Mouse (Mus musculus) 3T3-L1 (cell line): Measurements from ENCODE around the gene Neurog1.

Experiments used
- DNase-seq: peaks from one replicate; pipeline ENCODE4 v3.0.0-alpha.2; 2015; ENCODE audit warnings: low read depth, low spot score

Gene Neurog1

GRCm38 (mm10) chr13:56219254-56219653 lies 32.7 kb downstream of the Neurog1 start:
- DNase-seq = no peak

- no peak for DNase-seq
Measured at GRCm38 (mm10) chr13:56216090-56216489, 35.9 kb downstream of the Neurog1 start.

GRCm38 (mm10) chr13:56214633-56215032 lies 37.3 kb downstream of the Neurog1 start:
- no peak for DNase-seq

GRCm38 (mm10) chr13:56209067-56209411 lies 42.9 kb downstream of the Neurog1 start:
- DNase-seq = no peak

GRCm38 (mm10) chr13:56208225-56209066 lies 43.5 kb downstream of the Neurog1 start:
- DNase-seq = no peak
